Mouse (Mus musculus): ENCODE measurements around the gene Gm10310. TPM values are rescaled to one million over a fixed set of nuclear protein-coding genes. Genes with fewer than 3 reads are reported as not detected.
"Not testable (repeated sequence)": the region's sequence is repeated elsewhere in the genome, so short reads cannot be mapped to it uniquely, and the experiment has no call there.

Gene Gm10310
- not detected in 2 replicates for polyA plus RNA-seq (2014; fragmentation: Nextera tagmentation; extraction: Ambion mirVana)

- not testable (repeated sequence) for H3K27me3 ChIP-seq (ENCODE audit: control insufficient read depth, insufficient read depth, low read length); H3K27ac ChIP-seq (replicated peaks in 1 of 2; ENCODE audit: control insufficient read depth in 1 of 2, insufficient read depth in 1 of 2, low read depth in 2 of 2, low read length in 2 of 2); H3K9ac ChIP-seq (ENCODE audit: low read length); ATAC-seq (ENCODE audit: insufficient number of reproducible peaks, insufficient read depth, low FRiP score, low read depth); H3K9me3 ChIP-seq (ENCODE audit: control insufficient read depth, low read length); H3K4me1 ChIP-seq (ENCODE audit: control insufficient read depth in 2 of 2, insufficient read depth in 2 of 2, low read length in 2 of 2); H3K4me3 ChIP-seq (ENCODE audit: control insufficient read depth in 1 of 2, insufficient read depth in 1 of 2, low read depth in 1 of 2, low read length in 2 of 2); H3K4me2 ChIP-seq (ENCODE audit: low read length); H3K36me3 ChIP-seq (ENCODE audit: control insufficient read depth, insufficient read depth, low read length)
- no CpG with 5 or more reads among the region's 1 CpGs for WGBS
Measured at GRCm38 (mm10) chr10:129984962-129985361, at the start of gene Gm10310. Gene Gm10310, minus strand, starts transcription at chr10:129985062.

- ATAC-seq (ENCODE audit: insufficient number of reproducible peaks, insufficient read depth, low FRiP score, low read depth): no peak
- no peaks in the 10 kb centered on the region for H3K36me3 ChIP-seq (ENCODE audit: control insufficient read depth, insufficient read depth, low read length)
- no peaks in the 10 kb centered on the region for H3K9me3 ChIP-seq (ENCODE audit: control insufficient read depth, low read length)
- no peak within 1 kb of the TSS for H3K4me2 ChIP-seq (ENCODE audit: low read length)
- H3K9ac ChIP-seq (ENCODE audit: low read length): no peak within 1 kb of the TSS
- no peak within 1 kb of the TSS for H3K4me3 ChIP-seq (ENCODE audit: control insufficient read depth in 1 of 2, insufficient read depth in 1 of 2, low read depth in 1 of 2, low read length in 2 of 2)
- H3K27ac ChIP-seq (replicated peaks in 1 of 2; ENCODE audit: control insufficient read depth in 1 of 2, insufficient read depth in 1 of 2, low read depth in 2 of 2, low read length in 2 of 2): no peak within 1 kb of the TSS
- H3K27me3 ChIP-seq (ENCODE audit: control insufficient read depth, insufficient read depth, low read length): no peaks in the 10 kb centered on the region
- H3K4me1 ChIP-seq (ENCODE audit: control insufficient read depth in 2 of 2, insufficient read depth in 2 of 2, low read length in 2 of 2): no peaks in the 10 kb centered on the region
Measured at GRCm38 (mm10) chr10:130030048-130030447, 45.2 kb upstream of the Gm10310 start, which contains the start of gene Olfr821. Gene Olfr821, plus strand, starts transcription at chr10:130030348.

- H3K4me2 ChIP-seq (ENCODE audit: low read length): no peak within 1 kb of the TSS
- no peak for ATAC-seq (ENCODE audit: insufficient number of reproducible peaks, insufficient read depth, low FRiP score, low read depth)
- H3K9ac ChIP-seq (ENCODE audit: low read length): no peak within 1 kb of the TSS
- H3K27ac ChIP-seq (replicated peaks in 1 of 2; ENCODE audit: control insufficient read depth in 1 of 2, insufficient read depth in 1 of 2, low read depth in 2 of 2, low read length in 2 of 2): no peak within 1 kb of the TSS
- H3K27me3 ChIP-seq (ENCODE audit: control insufficient read depth, insufficient read depth, low read length): no peaks in the 10 kb centered on the region
- no peaks in the 10 kb centered on the region for H3K9me3 ChIP-seq (ENCODE audit: control insufficient read depth, low read length)
- H3K4me1 ChIP-seq (ENCODE audit: control insufficient read depth in 2 of 2, insufficient read depth in 2 of 2, low read length in 2 of 2): no peaks in the 10 kb centered on the region
- H3K36me3 ChIP-seq (ENCODE audit: control insufficient read depth, insufficient read depth, low read length): no peaks in the 10 kb centered on the region
- H3K4me3 ChIP-seq (ENCODE audit: control insufficient read depth in 1 of 2, insufficient read depth in 1 of 2, low read depth in 1 of 2, low read length in 2 of 2): no peak within 1 kb of the TSS
Measured at GRCm38 (mm10) chr10:130012321-130012720, 27.5 kb upstream of the Gm10310 start, which contains the start of gene Olfr820. Gene Olfr820, plus strand, starts transcription at chr10:130012621.

GRCm38 (mm10) chr10:130005366-130005765 lies 20.5 kb upstream of the Gm10310 start:
- H3K9me3 ChIP-seq (ENCODE audit: control insufficient read depth, low read length); H3K4me2 ChIP-seq (ENCODE audit: low read length); H3K36me3 ChIP-seq (ENCODE audit: control insufficient read depth, insufficient read depth, low read length); ATAC-seq (ENCODE audit: insufficient number of reproducible peaks, insufficient read depth, low FRiP score, low read depth); H3K4me3 ChIP-seq (ENCODE audit: control insufficient read depth in 1 of 2, insufficient read depth in 1 of 2, low read depth in 1 of 2, low read length in 2 of 2); H3K27ac ChIP-seq (replicated peaks in 1 of 2; ENCODE audit: control insufficient read depth in 1 of 2, insufficient read depth in 1 of 2, low read depth in 2 of 2, low read length in 2 of 2); H3K9ac ChIP-seq (ENCODE audit: low read length); H3K27me3 ChIP-seq (ENCODE audit: control insufficient read depth, insufficient read depth, low read length); H3K4me1 ChIP-seq (ENCODE audit: control insufficient read depth in 2 of 2, insufficient read depth in 2 of 2, low read length in 2 of 2): not testable (repeated sequence)
- 73% methylated on average over 4 of the region's 4 CpGs for WGBS

- WGBS: 80% methylated on average over 4 of the region's 4 CpGs
- not testable (repeated sequence) for ATAC-seq (ENCODE audit: insufficient number of reproducible peaks, insufficient read depth, low FRiP score, low read depth); H3K4me3 ChIP-seq (ENCODE audit: control insufficient read depth in 1 of 2, insufficient read depth in 1 of 2, low read depth in 1 of 2, low read length in 2 of 2)
Measured at GRCm38 (mm10) chr10:130004104-130004503, 19.2 kb upstream of the Gm10310 start.

GRCm38 (mm10) chr10:129981867-129982266 lies 3.0 kb downstream of the Gm10310 start:
- H3K27ac ChIP-seq (replicated peaks in 1 of 2; ENCODE audit: control insufficient read depth in 1 of 2, insufficient read depth in 1 of 2, low read depth in 2 of 2, low read length in 2 of 2); H3K9me3 ChIP-seq (ENCODE audit: control insufficient read depth, low read length); H3K4me1 ChIP-seq (ENCODE audit: control insufficient read depth in 2 of 2, insufficient read depth in 2 of 2, low read length in 2 of 2); H3K36me3 ChIP-seq (ENCODE audit: control insufficient read depth, insufficient read depth, low read length); H3K9ac ChIP-seq (ENCODE audit: low read length); ATAC-seq (ENCODE audit: insufficient number of reproducible peaks, insufficient read depth, low FRiP score, low read depth); H3K4me3 ChIP-seq (ENCODE audit: control insufficient read depth in 1 of 2, insufficient read depth in 1 of 2, low read depth in 1 of 2, low read length in 2 of 2); H3K4me2 ChIP-seq (ENCODE audit: low read length); H3K27me3 ChIP-seq (ENCODE audit: control insufficient read depth, insufficient read depth, low read length): not testable (repeated sequence)
- no CpG with 5 or more reads among the region's 3 CpGs for WGBS

More at GRCm38 (mm10) chr10:130004104-130004503, 19.2 kb upstream of the Gm10310 start:
- H3K27me3 ChIP-seq (ENCODE audit: control insufficient read depth, insufficient read depth, low read length); H3K4me1 ChIP-seq (ENCODE audit: control insufficient read depth in 2 of 2, insufficient read depth in 2 of 2, low read length in 2 of 2); H3K27ac ChIP-seq (replicated peaks in 1 of 2; ENCODE audit: control insufficient read depth in 1 of 2, insufficient read depth in 1 of 2, low read depth in 2 of 2, low read length in 2 of 2); H3K4me2 ChIP-seq (ENCODE audit: low read length); H3K9ac ChIP-seq (ENCODE audit: low read length); H3K9me3 ChIP-seq (ENCODE audit: control insufficient read depth, low read length); H3K36me3 ChIP-seq (ENCODE audit: control insufficient read depth, insufficient read depth, low read length): not testable (repeated sequence)

GRCm38 (mm10) chr10:129976040-129976439 lies 8.8 kb downstream of the Gm10310 start, which contains the start of gene Olfr247:
Gene Olfr247, minus strand, starts transcription at chr10:129976140.
- WGBS: no CpG with 5 or more reads among the region's 2 CpGs
- not testable (repeated sequence) for H3K9me3 ChIP-seq (ENCODE audit: control insufficient read depth, low read length); ATAC-seq (ENCODE audit: insufficient number of reproducible peaks, insufficient read depth, low FRiP score, low read depth); H3K27ac ChIP-seq (replicated peaks in 1 of 2; ENCODE audit: control insufficient read depth in 1 of 2, insufficient read depth in 1 of 2, low read depth in 2 of 2, low read length in 2 of 2); H3K4me1 ChIP-seq (ENCODE audit: control insufficient read depth in 2 of 2, insufficient read depth in 2 of 2, low read length in 2 of 2); H3K27me3 ChIP-seq (ENCODE audit: control insufficient read depth, insufficient read depth, low read length); H3K36me3 ChIP-seq (ENCODE audit: control insufficient read depth, insufficient read depth, low read length); H3K4me3 ChIP-seq (ENCODE audit: control insufficient read depth in 1 of 2, insufficient read depth in 1 of 2, low read depth in 1 of 2, low read length in 2 of 2); H3K9ac ChIP-seq (ENCODE audit: low read length); H3K4me2 ChIP-seq (ENCODE audit: low read length)

- WGBS: no CpG with 5 or more reads among the region's 3 CpGs
- not testable (repeated sequence) for ATAC-seq (ENCODE audit: insufficient number of reproducible peaks, insufficient read depth, low FRiP score, low read depth); H3K4me3 ChIP-seq (ENCODE audit: control insufficient read depth in 1 of 2, insufficient read depth in 1 of 2, low read depth in 1 of 2, low read length in 2 of 2); H3K27ac ChIP-seq (replicated peaks in 1 of 2; ENCODE audit: control insufficient read depth in 1 of 2, insufficient read depth in 1 of 2, low read depth in 2 of 2, low read length in 2 of 2); H3K9me3 ChIP-seq (ENCODE audit: control insufficient read depth, low read length); H3K27me3 ChIP-seq (ENCODE audit: control insufficient read depth, insufficient read depth, low read length); H3K36me3 ChIP-seq (ENCODE audit: control insufficient read depth, insufficient read depth, low read length); H3K9ac ChIP-seq (ENCODE audit: low read length); H3K4me2 ChIP-seq (ENCODE audit: low read length); H3K4me1 ChIP-seq (ENCODE audit: control insufficient read depth in 2 of 2, insufficient read depth in 2 of 2, low read length in 2 of 2)
Measured at GRCm38 (mm10) chr10:129972994-129973393, 11.9 kb downstream of the Gm10310 start.

Measured in heart, embryonic 14.5 days (tissue).